Mouse (Mus musculus): ENCODE data around the gene Heg1. TPM values are rescaled to one million over a fixed set of nuclear protein-coding genes. Genes with fewer than 3 reads are reported as not detected.

The Heg1 gene
- total RNA-seq, 2 experiments from 2014 or later = 136 to 157 TPM

GRCm38 (mm10) chr16:33765477-33765876 lies 81.3 kb downstream of the Heg1 start:
- intact Hi-C loops (cut with DNase I) = no loop called here
- no peak for DNase-seq

GRCm38 (mm10) chr16:33766309-33766708 lies 82.1 kb downstream of the Heg1 start:
- intact Hi-C loops (cut with DNase I) = no loop called here
- no peak for DNase-seq

DNA sequence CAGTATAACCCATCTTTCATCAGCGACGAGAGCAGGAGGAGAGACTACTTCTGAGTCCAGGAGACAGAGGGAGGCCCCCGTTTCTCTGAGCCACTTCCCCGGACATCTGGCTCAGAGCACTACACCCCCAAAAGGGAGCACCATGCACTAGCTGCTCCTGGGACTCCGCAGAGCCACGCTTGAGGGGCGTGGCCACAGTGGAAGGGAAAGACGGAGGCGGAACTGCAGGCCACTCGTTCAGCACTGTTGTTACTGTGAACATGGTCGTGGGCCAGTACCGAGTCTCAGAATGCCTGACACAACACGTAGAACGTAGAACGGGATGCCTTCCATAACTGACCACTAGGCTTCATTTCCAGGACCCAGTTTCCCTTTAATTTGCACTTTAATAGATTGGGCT lies 82.6 kb downstream of the Heg1 start:
- no peak for DNase-seq
- intact Hi-C loops (cut with DNase I) = no loop called here

- DNase-seq = peak in 1 of 2 experiments; percentile 25
- intact Hi-C loops (cut with DNase I) = no loop called here
These were observed 84.5 kb downstream of the Heg1 start for GRCm38 (mm10) chr16:33768491-33769278.

DNA sequence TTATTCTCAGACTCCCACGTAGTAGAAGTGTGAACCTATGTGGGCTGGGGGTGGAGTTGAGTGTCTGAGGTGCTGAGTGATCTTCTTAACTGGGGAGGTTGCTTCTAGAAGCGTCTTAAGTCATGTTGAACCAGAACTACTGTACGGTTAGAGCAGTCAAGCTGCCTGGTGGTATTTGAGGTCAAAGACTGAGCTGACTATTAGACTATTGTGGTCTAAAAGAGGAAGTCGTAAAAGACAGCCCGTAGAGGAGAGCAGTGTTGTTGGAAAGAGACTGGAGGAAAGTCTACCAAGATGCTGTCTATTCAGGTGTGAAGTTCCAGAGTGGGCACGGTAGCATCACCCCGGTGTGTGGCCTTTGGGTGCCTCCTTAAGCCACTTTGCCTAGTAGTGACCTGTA lies 85.7 kb downstream of the Heg1 start:
- DNase-seq = no peak
- intact Hi-C loops (cut with DNase I) = no loop called here

GRCm38 (mm10) chr16:33770778-33771454 lies 86.7 kb downstream of the Heg1 start:
- no peak for DNase-seq
- intact Hi-C loops (cut with DNase I) = no loop called here

- intact Hi-C loops (cut with DNase I) = no loop called here
These were observed 88.6 kb downstream of the Heg1 start for GRCm38 (mm10) chr16:33772809-33773208.

GRCm38 (mm10) chr16:33774972-33775371 lies 90.8 kb downstream of the Heg1 start:
- intact Hi-C loops (cut with DNase I) = no loop called here
- DNase-seq = no peak

More at GRCm38 (mm10) chr16:33772809-33773208, 88.6 kb downstream of the Heg1 start:
- DNase-seq = no peak

- no peak for DNase-seq
- intact Hi-C loops (cut with DNase I) = no loop called here
These were observed 91.7 kb downstream of the Heg1 start for GRCm38 (mm10) chr16:33775733-33776335.

DNA sequence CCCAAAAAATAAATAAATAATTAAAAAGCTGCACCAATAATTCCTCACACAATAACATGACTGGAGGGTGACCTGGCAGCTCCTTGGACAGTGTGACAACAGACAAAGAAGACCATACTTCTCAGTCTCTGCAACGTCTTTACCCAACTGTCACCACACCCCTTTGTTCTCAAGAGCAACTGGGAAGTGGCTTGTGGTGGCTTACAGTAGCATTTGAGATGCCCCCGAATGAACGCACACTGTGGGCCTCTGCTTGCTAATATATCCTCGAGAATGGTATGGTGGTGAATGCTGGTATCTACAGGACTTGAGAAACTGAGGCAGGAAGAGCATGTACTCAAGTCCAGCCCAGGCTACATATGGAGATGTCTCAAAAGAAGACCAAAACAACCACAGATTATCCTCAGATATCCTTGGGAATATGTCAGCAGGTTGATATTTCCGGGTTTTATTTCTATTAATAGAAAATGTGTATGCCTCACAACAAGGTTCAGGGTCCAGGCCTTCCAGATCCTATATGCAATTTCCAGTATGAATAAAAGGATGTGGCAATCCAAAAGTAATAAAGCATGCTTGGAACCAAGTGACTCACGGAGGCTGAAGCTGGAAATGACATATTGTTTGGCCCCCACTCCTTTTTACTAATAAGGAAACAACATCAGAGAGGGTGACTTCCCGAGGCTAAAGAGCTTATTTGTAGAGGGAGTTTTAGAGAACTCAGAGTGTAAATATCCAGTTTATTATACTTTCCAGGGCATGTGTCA lies 92.8 kb downstream of the Heg1 start:
- intact Hi-C loops (cut with DNase I) = no loop called here
- DNase-seq = no peak

GRCm38 (mm10) chr16:33777607-33778006 lies 93.4 kb downstream of the Heg1 start:
- DNase-seq = no peak
- intact Hi-C loops (cut with DNase I) = no loop called here

DNA sequence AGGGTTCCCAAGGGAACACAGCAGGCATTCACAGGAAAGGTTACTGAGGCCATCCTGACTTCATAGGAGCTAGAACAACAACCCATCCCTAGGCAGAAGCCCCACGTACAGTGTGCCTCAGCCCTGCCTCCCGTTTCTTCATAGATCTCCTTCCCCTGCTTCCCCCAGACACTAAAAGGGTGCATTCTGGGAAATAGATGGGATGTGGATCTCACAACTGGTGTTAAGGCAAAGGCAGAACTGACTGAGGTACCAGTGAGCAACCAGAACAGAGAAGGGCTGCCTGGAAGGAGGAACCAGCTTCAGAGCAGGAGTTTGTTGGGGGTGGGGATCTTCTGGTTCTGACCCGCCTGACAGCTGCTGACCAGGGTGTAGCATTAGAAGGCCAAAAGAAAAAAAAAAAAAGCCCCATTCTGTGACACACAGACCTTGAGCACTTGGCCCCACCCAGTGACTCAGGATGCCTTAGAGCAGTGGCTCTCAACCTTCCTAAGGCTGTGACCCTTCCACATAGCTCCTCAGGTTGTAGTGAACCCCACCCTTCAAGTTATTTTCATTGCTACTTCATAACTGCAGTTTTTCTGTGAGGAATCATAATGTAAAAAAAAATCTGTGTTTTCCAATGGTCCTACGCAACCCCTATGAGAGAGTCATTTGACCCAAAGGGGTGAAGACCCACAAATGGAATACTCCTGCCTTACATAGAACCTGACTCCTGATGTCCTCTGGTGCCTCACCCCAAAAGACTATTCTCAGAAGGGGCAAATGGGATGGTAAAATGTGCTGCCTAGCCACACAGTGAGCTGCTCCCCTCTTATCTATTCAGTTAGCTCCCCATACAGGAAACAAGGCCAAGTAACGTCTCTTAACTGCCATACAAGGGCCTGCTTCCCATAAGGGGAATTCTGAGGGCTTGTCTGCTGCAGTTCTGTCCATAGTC lies 97.9 kb downstream of the Heg1 start:
- intact Hi-C loops (cut with DNase I) = no loop called here
- DNase-seq = no peak

DNA sequence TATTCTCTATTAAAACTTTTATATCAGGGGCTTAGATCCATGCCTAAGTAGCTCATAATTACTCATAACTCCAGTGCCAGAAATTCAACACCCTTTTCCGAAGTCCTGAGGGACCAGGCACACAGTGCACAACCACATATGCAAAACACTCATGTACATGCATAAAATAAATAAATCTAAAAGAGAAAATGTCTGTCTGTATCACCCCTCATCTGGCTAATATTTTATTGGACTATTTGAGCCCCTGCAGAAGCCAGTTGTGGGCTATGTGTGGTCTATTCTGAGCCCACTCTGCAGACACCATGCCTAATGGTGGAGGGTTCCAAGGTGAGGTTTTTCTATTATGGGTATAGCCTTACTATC lies 98.5 kb downstream of the Heg1 start:
- DNase-seq = no peak
- intact Hi-C loops (cut with DNase I) = no loop called here

DNA sequence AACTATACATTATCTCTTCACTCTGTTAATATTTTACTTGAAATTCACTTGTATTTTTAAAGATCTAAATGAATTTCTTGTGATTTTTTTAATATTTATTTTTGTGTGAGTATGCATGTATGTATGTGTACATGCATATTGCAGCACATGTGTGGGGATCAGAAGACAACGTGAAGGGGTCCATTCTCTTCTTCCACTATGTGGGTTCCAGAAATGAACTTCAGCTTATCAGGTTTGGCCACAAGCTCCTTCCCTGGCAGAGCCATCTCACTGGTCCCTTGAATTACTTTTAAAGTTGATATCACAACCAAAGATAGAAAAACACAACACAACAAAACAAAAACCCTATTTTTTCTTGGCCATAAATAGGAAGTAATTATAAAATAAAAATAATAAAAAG lies 100.4 kb downstream of the Heg1 start:
- intact Hi-C loops (cut with DNase I) = no loop called here
- DNase-seq = no peak

- intact Hi-C loops (cut with DNase I) = no loop called here
- DNase-seq = no peak
These were observed 101.0 kb downstream of the Heg1 start for GRCm38 (mm10) chr16:33785092-33785704.

GRCm38 (mm10) chr16:33786657-33787390 lies 102.7 kb downstream of the Heg1 start:
- DNase-seq = no peak
- intact Hi-C loops (cut with DNase I) = no loop called here

- intact Hi-C loops (cut with DNase I) = no loop called here
- DNase-seq = no peak
These were observed 109.9 kb downstream of the Heg1 start, which contains the start of gene Muc13 for GRCm38 (mm10) chr16:33793846-33794791. Gene Muc13, plus strand, starts transcription at chr16:33794037.

DNA sequence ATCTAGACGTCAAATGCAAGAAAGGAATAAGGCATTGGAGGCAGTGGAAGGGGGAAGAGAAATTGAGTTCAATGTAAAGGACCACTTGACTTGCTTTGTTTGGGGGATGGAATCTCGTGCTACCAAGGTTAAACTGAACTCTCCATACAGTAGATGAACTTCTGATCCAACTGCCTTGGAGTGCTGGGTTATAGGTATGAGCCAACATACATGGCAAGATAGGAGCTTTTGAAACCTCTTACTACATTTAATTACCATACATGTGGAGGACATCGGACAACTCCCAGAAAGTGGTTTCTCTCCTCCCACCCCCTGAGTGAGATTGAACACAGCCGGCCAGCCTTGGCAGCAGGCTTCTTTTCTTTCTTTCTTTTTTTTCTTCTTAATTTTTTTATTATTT lies 110.9 kb downstream of the Heg1 start:
- DNase-seq = no peak
- intact Hi-C loops (cut with DNase I) = no loop called here

Measured in heart, postnatal 36 days (tissue).